Mouse (Mus musculus): ENCODE results near the gene Ctnnal1. TPM values are rescaled to one million over a fixed set of nuclear protein-coding genes. Genes with fewer than 3 reads are reported as not detected.

Gene Ctnnal1
- total RNA-seq, 4 experiments from 2014 or later = 18.0 to 21.3 (median 20.2) TPM

GRCm38 (mm10) chr4:56858733-56859132 is 6.3 kb downstream of the Ctnnal1 start:
- DNase-seq = no peak

- DNase-seq = no peak
Observed at GRCm38 (mm10) chr4:56856371-56856949, 8.5 kb downstream of the Ctnnal1 start.

DNA sequence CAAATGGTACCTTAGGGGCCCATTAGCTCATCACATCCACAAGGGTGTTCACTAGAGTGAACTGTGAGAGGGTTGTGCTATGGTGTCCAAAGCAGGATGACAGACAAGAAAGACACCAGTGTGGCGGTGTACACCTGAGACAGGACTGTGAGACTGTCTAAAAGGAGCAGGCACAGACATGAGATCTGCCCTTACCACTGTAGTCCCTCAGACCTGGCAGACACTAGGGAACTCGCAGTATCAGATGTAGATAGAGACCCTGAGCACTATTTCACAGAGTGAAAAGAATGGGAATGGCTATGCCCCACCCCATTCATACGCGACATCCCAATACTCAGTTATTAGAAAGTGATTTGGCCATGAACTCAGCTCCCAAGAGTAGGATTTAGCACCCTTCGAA is 9.1 kb downstream of the Ctnnal1 start:
- no peak for DNase-seq

- no peak for DNase-seq
Observed at GRCm38 (mm10) chr4:56850724-56851123, 14.3 kb downstream of the Ctnnal1 start.

DNA sequence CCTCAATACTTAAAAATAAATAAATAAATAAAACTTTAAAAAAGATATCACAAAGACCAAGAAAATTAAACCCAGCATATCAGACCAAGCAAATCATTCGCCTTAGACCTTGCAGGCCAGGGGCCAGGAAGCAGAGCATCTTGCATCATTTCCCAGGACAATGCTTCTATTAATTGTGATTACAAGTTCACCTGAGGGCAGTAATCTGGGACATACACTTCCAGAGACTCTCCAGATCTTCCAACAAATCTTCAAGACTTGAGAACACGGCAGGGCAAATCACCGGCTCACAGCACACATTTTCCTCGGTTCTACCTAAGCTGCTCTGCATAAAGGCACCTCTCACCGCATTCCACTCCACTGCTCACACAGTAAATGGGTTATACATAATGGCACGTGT is 16.9 kb downstream of the Ctnnal1 start:
- no peak for DNase-seq

- no peak for DNase-seq
Observed at GRCm38 (mm10) chr4:56847400-56847799, 17.6 kb downstream of the Ctnnal1 start.

DNA sequence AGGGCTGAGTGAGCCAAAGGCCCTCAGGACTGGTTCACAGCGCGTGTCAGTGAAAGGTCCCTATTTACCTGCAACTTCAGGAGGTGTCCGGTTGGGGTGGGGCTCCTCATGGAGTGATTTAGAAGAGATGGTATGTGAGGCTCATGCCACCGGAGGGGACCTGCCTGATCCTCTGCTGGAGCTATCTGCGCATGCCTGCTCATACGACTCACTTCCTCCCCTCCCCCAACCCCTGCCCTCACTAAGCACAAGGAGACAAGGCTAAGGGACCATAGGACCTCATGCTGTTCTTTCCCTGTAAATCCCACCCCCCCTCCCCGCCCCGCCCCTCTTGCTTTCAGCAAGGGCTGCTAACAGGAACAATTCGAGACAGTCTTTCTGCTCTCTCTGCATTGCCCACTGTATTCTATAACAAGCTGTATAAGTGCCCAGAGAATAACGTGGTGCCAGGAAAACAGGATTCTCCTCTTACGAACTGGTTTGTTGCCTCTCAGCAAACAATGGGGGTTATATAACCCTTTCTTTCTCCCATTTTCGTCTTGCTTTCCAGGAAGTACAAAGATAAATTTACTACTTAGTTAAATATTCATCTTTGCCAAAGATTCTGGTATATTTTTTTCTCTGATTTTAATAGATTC is 19.0 kb downstream of the Ctnnal1 start:
- DNase-seq = no peak

- DNase-seq = no peak
Observed at GRCm38 (mm10) chr4:56844911-56845310, 20.1 kb downstream of the Ctnnal1 start.

- DNase-seq = no peak
Observed at GRCm38 (mm10) chr4:56843963-56844362, 21.0 kb downstream of the Ctnnal1 start.

DNA sequence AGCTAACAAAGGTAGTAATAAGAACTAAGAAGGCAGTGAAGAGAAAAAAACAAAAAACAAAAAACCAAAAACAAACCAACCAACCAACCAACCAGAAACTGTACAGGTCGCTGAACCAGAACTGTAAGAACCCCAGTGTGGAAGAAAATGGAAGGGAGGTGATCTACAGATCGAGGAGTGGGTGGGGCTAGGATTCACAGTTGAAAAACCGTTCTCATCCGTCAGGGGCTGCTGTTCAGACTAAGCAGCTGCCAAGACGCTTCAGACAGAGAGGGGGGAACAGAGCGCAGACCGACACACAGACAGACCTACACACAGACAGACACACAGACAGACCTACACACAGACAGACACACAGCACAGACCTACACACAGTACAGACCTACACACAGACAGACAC is 22.5 kb downstream of the Ctnnal1 start:
- DNase-seq = no peak

DNA sequence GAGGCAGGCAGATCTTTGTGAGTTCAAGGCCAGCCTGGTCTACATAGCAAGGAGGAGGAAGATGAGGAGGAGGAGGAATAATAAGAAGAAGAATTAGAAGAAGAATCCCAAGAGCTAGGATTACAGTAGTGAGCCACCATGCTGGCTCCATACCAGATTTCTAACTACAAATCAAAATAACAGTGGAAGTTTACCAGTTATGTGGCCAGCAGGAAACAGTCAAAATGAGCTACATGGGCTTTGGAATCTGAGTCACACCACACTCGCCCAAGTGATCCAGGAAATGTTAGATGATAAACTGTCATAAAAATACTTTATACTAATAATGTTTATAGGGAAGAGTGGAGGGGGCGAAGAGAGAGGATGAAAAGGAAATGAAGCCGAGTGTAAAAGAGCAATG is 24.7 kb downstream of the Ctnnal1 start:
- no peak for DNase-seq

DNA sequence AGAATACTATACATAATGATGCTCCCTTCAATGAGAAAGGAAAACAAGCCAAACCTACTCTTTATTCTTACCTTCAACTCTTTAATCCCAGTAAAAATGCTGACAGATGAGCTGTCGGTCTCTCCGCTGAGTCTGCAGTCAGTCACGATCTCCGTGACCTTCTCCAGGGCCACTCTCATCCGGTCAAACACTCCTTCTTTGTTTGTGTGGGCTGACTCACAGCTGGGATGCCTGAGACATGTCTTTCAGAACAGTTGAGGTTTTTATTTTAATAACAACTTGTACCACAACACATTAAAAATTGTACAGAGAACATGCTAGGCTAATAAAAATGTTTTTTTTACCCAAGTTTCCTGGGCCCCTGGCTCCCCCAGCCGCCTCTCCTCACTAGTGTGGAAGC is 27.3 kb downstream of the Ctnnal1 start:
- peak; percentile 45 for DNase-seq

DNA sequence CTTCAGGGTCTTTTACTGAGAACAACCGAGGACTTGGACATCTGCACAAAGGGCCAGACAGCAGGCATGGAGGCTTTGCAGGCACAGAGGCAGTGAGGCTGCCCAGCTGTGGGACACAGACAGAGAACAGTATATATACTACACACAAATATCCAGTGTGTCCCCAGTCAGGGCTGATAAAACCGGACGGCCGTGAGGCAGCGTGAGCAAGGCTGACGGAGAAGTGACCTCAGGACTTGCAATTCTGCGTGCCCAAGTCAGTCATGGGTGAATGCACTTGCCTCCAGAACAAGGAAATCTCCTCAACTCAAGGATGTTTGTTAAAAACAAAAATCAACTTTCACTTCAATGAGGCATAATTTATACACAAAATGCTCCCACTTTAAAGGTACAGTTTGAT is 33.0 kb downstream of the Ctnnal1 start:
- no peak for DNase-seq

- DNase-seq = no peak
Observed at GRCm38 (mm10) chr4:56831013-56831609, 33.9 kb downstream of the Ctnnal1 start.

DNA sequence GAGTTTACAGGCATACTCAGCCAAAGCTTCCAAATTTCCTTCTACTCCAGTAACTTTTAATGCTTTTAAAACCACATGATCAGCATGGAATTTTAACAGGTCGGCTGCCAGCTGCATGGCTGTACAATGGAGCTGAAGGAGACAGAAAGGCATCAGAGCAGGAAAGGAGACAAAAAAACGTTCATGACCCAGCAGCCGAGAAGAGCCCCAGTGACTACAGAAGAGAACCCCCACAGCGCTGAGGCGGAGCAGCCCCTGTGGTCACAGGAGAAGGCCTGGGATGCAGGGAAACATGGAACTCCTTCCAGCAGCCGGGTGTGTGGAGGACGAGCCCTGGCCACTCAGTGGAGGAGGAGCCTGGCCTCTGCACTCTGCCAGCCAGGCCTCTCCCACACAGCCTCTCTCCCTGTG is 35.5 kb downstream of the Ctnnal1 start:
- no peak for DNase-seq

DNA sequence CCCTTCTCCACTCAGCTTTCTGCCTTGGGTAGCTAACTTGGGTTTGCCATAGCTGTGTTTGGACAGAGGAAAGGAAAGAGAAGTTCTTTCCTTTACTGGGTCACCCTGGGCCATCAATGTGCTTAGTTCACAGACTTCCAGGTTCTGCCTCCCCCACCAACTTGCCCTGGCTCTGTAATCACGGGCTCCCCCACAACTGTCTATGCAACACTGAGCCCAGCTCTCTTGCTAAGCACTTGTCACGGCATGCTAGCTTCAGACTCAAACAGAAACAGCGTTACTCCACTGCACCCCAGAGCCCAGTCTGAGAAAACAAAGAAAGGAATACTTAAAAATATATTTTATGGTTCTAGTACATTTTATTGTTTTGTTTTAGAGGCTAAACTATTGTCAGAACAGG is 36.1 kb downstream of the Ctnnal1 start:
- DNase-seq = no peak

- peak; percentile 69 for DNase-seq
Observed at GRCm38 (mm10) chr4:56824231-56824630, 40.8 kb downstream of the Ctnnal1 start.

DNA sequence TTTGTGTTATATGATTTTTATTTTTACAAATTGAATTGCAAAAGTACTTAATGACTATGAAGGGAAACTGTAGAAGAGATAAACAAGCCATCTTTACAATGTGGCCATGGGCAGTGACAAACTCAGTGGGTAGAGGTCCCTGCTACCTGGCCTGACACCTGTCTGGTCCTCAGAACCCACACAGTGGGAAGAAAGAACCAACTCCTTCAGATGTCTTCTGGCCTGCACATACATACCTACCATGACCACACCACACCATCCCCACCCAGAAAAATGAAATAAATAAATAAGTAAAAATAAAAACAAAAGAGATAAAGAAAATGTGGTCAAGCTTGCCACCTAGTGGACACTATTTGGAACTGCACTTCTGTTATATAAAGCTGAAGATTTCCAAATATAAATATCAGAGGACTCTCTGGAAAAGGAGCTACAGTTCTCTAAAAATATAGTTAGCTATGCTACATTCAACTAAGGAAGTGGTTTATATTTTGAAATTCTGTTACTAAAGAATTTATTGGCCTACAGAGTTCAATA is 44.9 kb downstream of the Ctnnal1 start:
- no peak for DNase-seq

- DNase-seq = no peak
Observed at GRCm38 (mm10) chr4:56815131-56815530, 49.9 kb downstream of the Ctnnal1 start.

- DNase-seq = no peak
Observed at GRCm38 (mm10) chr4:56812096-56812495, 52.9 kb downstream of the Ctnnal1 start.

DNA sequence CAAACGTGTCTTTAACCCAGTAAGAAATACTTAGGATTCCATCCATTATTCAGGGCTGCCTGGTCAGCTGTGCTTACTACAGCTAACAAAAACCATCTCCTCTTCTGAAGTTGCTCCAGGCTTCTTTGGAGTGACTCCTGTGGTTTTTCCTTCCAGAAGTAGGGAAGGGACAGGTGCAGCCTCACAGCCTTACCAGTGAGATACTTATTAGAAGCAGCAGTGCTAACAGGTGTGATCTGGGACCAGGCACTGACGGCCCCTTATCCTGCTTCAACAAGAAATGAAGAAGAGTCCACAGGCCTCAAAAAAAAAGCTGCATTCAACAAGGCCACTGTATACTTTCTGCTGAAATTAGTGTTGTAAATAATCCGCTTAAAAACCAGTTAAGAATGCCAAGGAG is 53.3 kb downstream of the Ctnnal1 start:
- no peak for DNase-seq

GRCm38 (mm10) chr4:56809050-56809449 is 55.9 kb downstream of the Ctnnal1 start:
- DNase-seq = no peak

DNA sequence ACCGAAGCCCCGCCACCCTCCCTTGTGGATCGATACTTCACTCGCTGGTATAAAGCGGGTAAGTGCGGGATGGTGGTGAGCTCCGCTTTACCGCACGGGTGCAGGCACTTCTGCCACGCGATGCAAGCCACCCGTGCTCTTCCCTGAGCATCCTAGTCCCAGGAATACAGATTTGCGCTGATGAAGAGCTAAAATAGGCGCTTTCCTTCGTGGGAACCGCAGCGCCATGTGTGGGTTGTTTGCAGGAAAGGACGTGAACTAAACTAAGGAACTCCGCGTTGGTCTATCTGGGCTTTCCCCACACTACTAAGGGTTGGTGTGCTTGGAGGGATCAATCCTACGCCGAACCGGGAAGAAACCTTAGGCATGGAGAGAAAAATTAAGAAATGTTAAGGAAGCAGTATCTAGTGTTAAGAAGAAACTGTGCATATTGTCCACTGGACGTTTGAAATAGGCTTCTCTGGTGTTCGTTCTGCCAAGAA is 62.3 kb downstream of the Ctnnal1 start:
- DNase-seq = no peak

Measured in adrenal gland, adult 8-10 months (tissue).